Mouse (Mus musculus): ENCODE data around the gene Adcy2. TPM values are rescaled to one million over a fixed set of nuclear protein-coding genes. Genes with fewer than 3 reads are reported as not detected.
A peak's percentile ranks its signal among the peaks of the same experiment; 100 is the strongest.

Adcy2 gene
- polyA plus RNA-seq, 1 experiment from 2014 or later = 3.2 TPM

DNA sequence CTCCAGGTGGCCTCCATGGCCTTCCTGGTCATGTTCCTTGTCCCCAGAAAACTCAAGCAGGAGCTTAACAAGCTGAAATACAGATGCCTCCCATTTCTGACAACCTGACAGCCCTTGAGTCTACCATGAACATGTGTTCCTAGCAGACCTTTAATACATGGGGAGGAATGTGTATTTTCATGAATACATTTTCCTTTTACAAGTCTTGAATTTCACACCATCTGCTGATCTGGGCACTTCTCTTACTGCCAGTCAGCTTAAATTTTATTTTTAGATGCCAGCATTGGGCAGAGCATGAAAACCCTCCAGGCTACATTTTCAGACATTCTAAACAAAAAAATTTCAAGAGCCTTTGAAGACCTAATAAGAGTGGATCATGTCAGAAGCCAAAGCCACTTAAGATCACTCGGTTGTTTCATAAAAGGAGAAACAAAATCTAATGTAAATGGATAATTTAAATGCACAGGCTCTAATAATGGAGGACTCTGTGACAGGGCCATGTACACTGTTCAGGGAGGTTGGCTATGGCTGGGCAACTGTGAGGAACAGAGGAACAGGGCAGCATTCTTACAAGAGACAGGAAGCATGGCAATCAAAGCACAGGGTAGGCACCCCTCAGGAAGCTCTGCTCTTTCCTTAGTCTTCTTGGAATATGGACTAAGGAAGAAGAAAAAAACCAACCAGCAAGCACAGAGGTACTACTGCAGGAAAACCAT is 131.2 kb downstream of the Adcy2 start:
- 50% methylated on average over 1 of the region's 1 CpGs for WGBS

GRCm38 (mm10) chr13:68860036-68860435 is 139.3 kb downstream of the Adcy2 start:
- Histone ChIP-seq H3K36me3 (ENCODE audit: control insufficient read depth, insufficient read depth, low read length) (no peaks in the 10 kb centered on the region), H3K9ac (ENCODE audit: low read length) (no peak overlapping the region), H3K4me2 (ENCODE audit: low read length) (no peak overlapping the region), H3K27ac (ENCODE audit: low read depth, low read length) (no peak overlapping the region), H3K4me3 (ENCODE audit: low read depth, low read length) (no peak overlapping the region), H3K9me3 (replicated peaks; ENCODE audit: control insufficient read depth, low read length) (no peaks in the 10 kb centered on the region), H3K27me3 (replicated peaks; ENCODE audit: control insufficient read depth, insufficient read depth, low read length) (no peaks in the 10 kb centered on the region), H3K4me1 (ENCODE audit: control insufficient read depth, insufficient read depth, low read length) (peaks cover 3% of the 10 kb centered on the region; the same call in 1 of the 2 replicates)
- DNase-seq (ENCODE audit: low spot score) (peak; percentile 59), ATAC-seq (peak; percentile 60; the same call in 1 of the 2 replicates)
- 28% methylated on average over 4 of the region's 4 CpGs for WGBS

More for the DNA sequence above, 131.2 kb downstream of the Adcy2 start:
- Histone ChIP-seq H3K4me3 (ENCODE audit: low read depth, low read length) (no peak overlapping the region), H3K4me1 (ENCODE audit: control insufficient read depth, insufficient read depth, low read length) (no peaks in the 10 kb centered on the region), H3K27me3 (replicated peaks; ENCODE audit: control insufficient read depth, insufficient read depth, low read length) (no peaks in the 10 kb centered on the region), H3K9me3 (replicated peaks; ENCODE audit: control insufficient read depth, low read length) (no peaks in the 10 kb centered on the region), H3K36me3 (ENCODE audit: control insufficient read depth, insufficient read depth, low read length) (no peaks in the 10 kb centered on the region), H3K27ac (ENCODE audit: low read depth, low read length) (0 out of 2 replicates have a peak overlapping the region, but pooled peaks have one; percentile 15), H3K4me2 (ENCODE audit: low read length) (no peak overlapping the region), H3K9ac (ENCODE audit: low read length) (no peak overlapping the region)
- peak; percentile 71; the same call in 1 of the 2 replicates for ATAC-seq
- DNase-seq (ENCODE audit: low spot score) = peak; percentile 37

GRCm38 (mm10) chr13:68848265-68848664 is 151.1 kb downstream of the Adcy2 start:
- H3K4me3 ChIP-seq (ENCODE audit: low read depth, low read length) = no peak overlapping the region
- 87% methylated on average over 3 of the region's 3 CpGs for WGBS

DNA sequence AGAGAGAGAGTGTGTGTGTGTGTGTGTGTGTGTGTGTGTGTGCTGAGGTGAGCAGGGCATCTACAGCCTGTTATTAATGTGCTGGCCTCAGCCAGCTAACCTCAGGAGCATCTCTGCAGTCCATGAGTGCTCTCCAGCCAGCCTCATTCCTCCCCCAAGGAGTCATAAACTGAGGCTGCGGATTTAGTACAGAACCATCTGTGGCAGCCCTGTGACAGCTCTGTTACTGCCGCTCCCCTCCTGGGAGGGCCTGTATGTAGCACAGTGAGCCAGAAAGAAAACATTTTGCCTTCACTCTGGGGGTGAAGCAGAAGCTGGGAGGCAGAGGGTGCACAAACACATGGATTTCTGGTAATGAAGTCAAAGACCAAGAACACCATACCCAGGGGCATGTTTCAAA is 159.8 kb downstream of the Adcy2 start:
- no peak overlapping the region for H3K4me3 ChIP-seq (ENCODE audit: low read depth, low read length)
- H3K27ac ChIP-seq (ENCODE audit: low read depth, low read length) = no peak overlapping the region
- H3K9me3 ChIP-seq (replicated peaks; ENCODE audit: control insufficient read depth, low read length) = no peaks in the 10 kb centered on the region
- no peaks in the 10 kb centered on the region for H3K36me3 ChIP-seq (ENCODE audit: control insufficient read depth, insufficient read depth, low read length)
- DNase-seq (ENCODE audit: low spot score) (no peak), ATAC-seq (no peak)
- H3K9ac ChIP-seq (ENCODE audit: low read length) = no peak overlapping the region
- H3K4me1 ChIP-seq (ENCODE audit: control insufficient read depth, insufficient read depth, low read length) = no peaks in the 10 kb centered on the region
- 70% methylated on average over 2 of the region's 2 CpGs for WGBS
- no peak overlapping the region for H3K4me2 ChIP-seq (ENCODE audit: low read length)
- H3K27me3 ChIP-seq (replicated peaks; ENCODE audit: control insufficient read depth, insufficient read depth, low read length) = no peaks in the 10 kb centered on the region

More at GRCm38 (mm10) chr13:68848265-68848664, 151.1 kb downstream of the Adcy2 start:
- Histone ChIP-seq H3K4me2 (ENCODE audit: low read length) (no peak overlapping the region), H3K36me3 (ENCODE audit: control insufficient read depth, insufficient read depth, low read length) (no peaks in the 10 kb centered on the region), H3K27me3 (replicated peaks; ENCODE audit: control insufficient read depth, insufficient read depth, low read length) (no peaks in the 10 kb centered on the region), H3K4me1 (ENCODE audit: control insufficient read depth, insufficient read depth, low read length) (no peaks in the 10 kb centered on the region), H3K27ac (ENCODE audit: low read depth, low read length) (no peak overlapping the region), H3K9me3 (replicated peaks; ENCODE audit: control insufficient read depth, low read length) (no peaks in the 10 kb centered on the region), H3K9ac (ENCODE audit: low read length) (no peak overlapping the region)
- DNase-seq (ENCODE audit: low spot score) = no peak
- no peak for ATAC-seq

- H3K9me3 ChIP-seq (replicated peaks; ENCODE audit: control insufficient read depth, low read length) = no peaks in the 10 kb centered on the region
- DNase-seq (ENCODE audit: low spot score) = no peak
These were observed 163.2 kb downstream of the Adcy2 start for GRCm38 (mm10) chr13:68836183-68836582.

GRCm38 (mm10) chr13:68835424-68836045 is 163.8 kb downstream of the Adcy2 start:
- peak; percentile 33 for DNase-seq (ENCODE audit: low spot score)
- Histone ChIP-seq H3K36me3 (ENCODE audit: control insufficient read depth, insufficient read depth, low read length) (no peaks in the 10 kb centered on the region), H3K4me2 (ENCODE audit: low read length) (no peak overlapping the region), H3K4me3 (ENCODE audit: low read depth, low read length) (no peak overlapping the region), H3K27ac (ENCODE audit: low read depth, low read length) (no peak overlapping the region), H3K9me3 (replicated peaks; ENCODE audit: control insufficient read depth, low read length) (no peaks in the 10 kb centered on the region), H3K27me3 (replicated peaks; ENCODE audit: control insufficient read depth, insufficient read depth, low read length) (no peaks in the 10 kb centered on the region), H3K4me1 (ENCODE audit: control insufficient read depth, insufficient read depth, low read length) (no peaks in the 10 kb centered on the region), H3K9ac (ENCODE audit: low read length) (no peak overlapping the region)
- peak; percentile 34 for ATAC-seq
- WGBS = 62% methylated on average over 8 of the region's 8 CpGs

More at GRCm38 (mm10) chr13:68836183-68836582, 163.2 kb downstream of the Adcy2 start:
- H3K27ac ChIP-seq (ENCODE audit: low read depth, low read length) = no peak overlapping the region
- no peak overlapping the region for H3K4me3 ChIP-seq (ENCODE audit: low read depth, low read length)
- no peaks in the 10 kb centered on the region for H3K4me1 ChIP-seq (ENCODE audit: control insufficient read depth, insufficient read depth, low read length)
- no peaks in the 10 kb centered on the region for H3K27me3 ChIP-seq (replicated peaks; ENCODE audit: control insufficient read depth, insufficient read depth, low read length)
- no peak overlapping the region for H3K9ac ChIP-seq (ENCODE audit: low read length)
- H3K4me2 ChIP-seq (ENCODE audit: low read length) = no peak overlapping the region
- no peak for ATAC-seq
- H3K36me3 ChIP-seq (ENCODE audit: control insufficient read depth, insufficient read depth, low read length) = no peaks in the 10 kb centered on the region

GRCm38 (mm10) chr13:68832141-68832540 is 167.2 kb downstream of the Adcy2 start:
- Histone ChIP-seq H3K27me3 (replicated peaks; ENCODE audit: control insufficient read depth, insufficient read depth, low read length) (no peaks in the 10 kb centered on the region), H3K4me3 (ENCODE audit: low read depth, low read length) (no peak overlapping the region), H3K36me3 (ENCODE audit: control insufficient read depth, insufficient read depth, low read length) (no peaks in the 10 kb centered on the region), H3K9me3 (replicated peaks; ENCODE audit: control insufficient read depth, low read length) (no peaks in the 10 kb centered on the region), H3K9ac (ENCODE audit: low read length) (no peak overlapping the region), H3K4me1 (ENCODE audit: control insufficient read depth, insufficient read depth, low read length) (no peaks in the 10 kb centered on the region), H3K4me2 (ENCODE audit: low read length) (no peak overlapping the region), H3K27ac (ENCODE audit: low read depth, low read length) (no peak overlapping the region)
- WGBS = 85% methylated on average over 5 of the region's 5 CpGs
- DNase-seq (ENCODE audit: low spot score) (no peak), ATAC-seq (no peak)

GRCm38 (mm10) chr13:68830030-68830759 is 169.1 kb downstream of the Adcy2 start:
- ATAC-seq = no peak
- no peaks in the 10 kb centered on the region for H3K9me3 ChIP-seq (replicated peaks; ENCODE audit: control insufficient read depth, low read length)
- H3K27ac ChIP-seq (ENCODE audit: low read depth, low read length) = no peak overlapping the region
- no peak overlapping the region for H3K4me3 ChIP-seq (ENCODE audit: low read depth, low read length)
- H3K36me3 ChIP-seq (ENCODE audit: control insufficient read depth, insufficient read depth, low read length) = no peaks in the 10 kb centered on the region
- no peak overlapping the region for H3K9ac ChIP-seq (ENCODE audit: low read length)
- 82% methylated on average over 6 of the region's 6 CpGs for WGBS
- no peaks in the 10 kb centered on the region for H3K27me3 ChIP-seq (replicated peaks; ENCODE audit: control insufficient read depth, insufficient read depth, low read length)
- DNase-seq (ENCODE audit: low spot score) = no peak
- H3K4me1 ChIP-seq (ENCODE audit: control insufficient read depth, insufficient read depth, low read length) = no peaks in the 10 kb centered on the region
- no peak overlapping the region for H3K4me2 ChIP-seq (ENCODE audit: low read length)

Measured in forebrain, embryonic 14.5 days (tissue).